Comparison of ENCODE assay signal across 24 mouse cellular contexts in the genomic region with DNA sequence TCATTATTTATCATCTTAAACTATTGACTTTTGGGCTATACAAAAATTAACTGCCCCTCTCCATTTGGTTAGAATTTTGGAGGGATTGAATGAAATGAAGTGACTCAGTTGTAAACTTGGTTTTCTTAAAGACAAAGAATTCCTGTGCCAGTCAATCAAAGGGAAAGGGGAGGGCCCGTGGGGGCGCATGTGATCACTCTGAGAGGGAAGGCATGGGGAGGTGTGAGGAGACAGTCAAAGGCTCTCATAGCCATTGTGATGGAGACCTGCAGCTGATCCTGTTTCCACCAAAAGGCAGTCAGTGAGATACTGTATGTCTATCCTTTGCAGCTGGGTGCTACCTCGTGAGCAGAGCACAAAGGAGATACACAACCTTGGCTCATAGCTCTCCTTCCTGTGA.
DNase-seq lines count a peak whose midpoint lies in the region; ATAC-seq and TF ChIP-seq lines count a peak whose summit lies in the region.
"Had no signal": no experiment of that assay in that cellular context is flagged by ENCODE, and none has a peak within 500 bp of the region (broad histone marks: within the 10 kb centered on the region; RNA-seq: fewer than 3 reads in every experiment).

No protein-coding gene starts in this region.

- ATAC-seq in hindbrain, postnatal 0 days: no peak
- no peak for ATAC-seq in midbrain, postnatal 0 days (ENCODE audit: low FRiP score)
- ATAC-seq in midbrain, embryonic 13.5 days: peak; percentile 20; the same call in 1 of the 2 replicates
- no peak for ATAC-seq in midbrain, embryonic 16.5 days
- ATAC-seq in midbrain, embryonic 14.5 days (ENCODE audit: low FRiP score, low TSS enrichment): peak; percentile 37; the same call in 1 of the 2 replicates
- ATAC-seq: activated CD4-positive, CD25-positive, alpha-beta regulatory T cell, adult 4 months; CD4-positive, CD25-positive, alpha-beta regulatory T cell, adult 4 months; forebrain, embryonic 13.5 days; Patski had no signal

- no peak overlapping the region for H3K4me3 ChIP-seq in hindbrain, embryonic 10.5 days
- no peak overlapping the region for H3K4me3 ChIP-seq in hindbrain, postnatal 0 days (ENCODE audit: low read length)
- H3K4me3 ChIP-seq in midbrain, embryonic 10.5 days: no peak overlapping the region
- no peak overlapping the region for H3K4me3 ChIP-seq in midbrain, postnatal 0 days (ENCODE audit: low read depth, low read length)
- H3K4me3 ChIP-seq in midbrain, embryonic 13.5 days (replicated peaks): no peak overlapping the region
- no peak overlapping the region for H3K4me3 ChIP-seq in midbrain, embryonic 16.5 days (ENCODE audit: low read depth, low read length)
- no peak overlapping the region for H3K4me3 ChIP-seq in midbrain, embryonic 14.5 days (replicated peaks; ENCODE audit: low read depth, low read length)
- H3K4me3 ChIP-seq: embryonic facial prominence, embryonic 10.5 days; embryonic facial prominence, embryonic 12.5 days; forebrain, embryonic 13.5 days had no signal

- H3K9me3 ChIP-seq in hindbrain, embryonic 10.5 days: no peaks in the 10 kb centered on the region
- no peaks in the 10 kb centered on the region for H3K9me3 ChIP-seq in hindbrain, postnatal 0 days (ENCODE audit: low read length)
- H3K9me3 ChIP-seq in midbrain, embryonic 10.5 days (replicated peaks): no peaks in the 10 kb centered on the region
- H3K9me3 ChIP-seq in midbrain, postnatal 0 days (ENCODE audit: low read length): no peaks in the 10 kb centered on the region
- no peaks in the 10 kb centered on the region for H3K9me3 ChIP-seq in midbrain, embryonic 13.5 days
- no peaks in the 10 kb centered on the region for H3K9me3 ChIP-seq in midbrain, embryonic 16.5 days (replicated peaks; ENCODE audit: control insufficient read depth, low read length, poor library complexity, severe bottlenecking)
- H3K9me3 ChIP-seq in midbrain, embryonic 14.5 days (ENCODE audit: control insufficient read depth, low read length): no peaks in the 10 kb centered on the region
- H3K9me3 ChIP-seq: embryonic facial prominence, embryonic 10.5 days; embryonic facial prominence, embryonic 12.5 days; forebrain, embryonic 13.5 days; G1E had no signal

- TF ChIP-seq CTCF in hindbrain, postnatal 0 days (IDR thresholded peaks at IDR 0.05; ENCODE audit: low read depth): no peak
- TF ChIP-seq CTCF in midbrain, postnatal 0 days (IDR thresholded peaks at IDR 0.05): no peak

- no peaks in the 10 kb centered on the region for H3K36me3 ChIP-seq in hindbrain, embryonic 10.5 days
- no peaks in the 10 kb centered on the region for H3K36me3 ChIP-seq in hindbrain, postnatal 0 days (ENCODE audit: insufficient read depth, low read length)
- no peaks in the 10 kb centered on the region for H3K36me3 ChIP-seq in midbrain, embryonic 10.5 days
- H3K36me3 ChIP-seq in midbrain, postnatal 0 days (ENCODE audit: insufficient read depth, low read length): no peaks in the 10 kb centered on the region
- H3K36me3 ChIP-seq in midbrain, embryonic 13.5 days: no peaks in the 10 kb centered on the region
- no peaks in the 10 kb centered on the region for H3K36me3 ChIP-seq in midbrain, embryonic 16.5 days (ENCODE audit: control insufficient read depth, insufficient read depth, low read length)
- H3K36me3 ChIP-seq in midbrain, embryonic 14.5 days (ENCODE audit: control insufficient read depth, insufficient read depth, low read length): no peaks in the 10 kb centered on the region
- H3K36me3 ChIP-seq: embryonic facial prominence, embryonic 10.5 days; embryonic facial prominence, embryonic 12.5 days; G1E had no signal

- no peak overlapping the region for H3K9ac ChIP-seq in hindbrain, postnatal 0 days (replicated peaks; ENCODE audit: low read length)
- no peak overlapping the region for H3K9ac ChIP-seq in midbrain, postnatal 0 days (replicated peaks; ENCODE audit: low read length, poor library complexity, severe bottlenecking)
- no peak overlapping the region for H3K9ac ChIP-seq in midbrain, embryonic 13.5 days (replicated peaks)
- H3K9ac ChIP-seq in midbrain, embryonic 16.5 days (ENCODE audit: low read depth, low read length): no peak overlapping the region
- H3K9ac ChIP-seq in midbrain, embryonic 14.5 days (replicated peaks; ENCODE audit: low read length): no peak overlapping the region
- H3K9ac ChIP-seq: embryonic facial prominence, embryonic 12.5 days; forebrain, embryonic 13.5 days had no signal

- H3K27me3 ChIP-seq in hindbrain, embryonic 10.5 days (ENCODE audit: insufficient read depth, poor library complexity, severe bottlenecking): no peaks in the 10 kb centered on the region
- no peaks in the 10 kb centered on the region for H3K27me3 ChIP-seq in hindbrain, postnatal 0 days (ENCODE audit: insufficient read depth, low read length)
- no peaks in the 10 kb centered on the region for H3K27me3 ChIP-seq in midbrain, embryonic 10.5 days (ENCODE audit: low read depth, poor library complexity, severe bottlenecking)
- H3K27me3 ChIP-seq in midbrain, postnatal 0 days (ENCODE audit: insufficient read depth, low read length): no peaks in the 10 kb centered on the region
- no peaks in the 10 kb centered on the region for H3K27me3 ChIP-seq in midbrain, embryonic 13.5 days
- no peaks in the 10 kb centered on the region for H3K27me3 ChIP-seq in midbrain, embryonic 16.5 days (ENCODE audit: control insufficient read depth, insufficient read depth, low read depth, low read length)
- H3K27me3 ChIP-seq in midbrain, embryonic 14.5 days (ENCODE audit: control insufficient read depth, insufficient read depth, low read length): no peaks in the 10 kb centered on the region
- H3K27me3 ChIP-seq: CH12.LX; embryonic facial prominence, embryonic 12.5 days; forebrain, embryonic 13.5 days; Patski had no signal

- 73% methylated on average over 3 of the region's 3 CpGs for WGBS in hindbrain, embryonic 10.5 days
- WGBS in hindbrain, postnatal 0 days: 81% methylated on average over 3 of the region's 3 CpGs
- WGBS in midbrain, embryonic 10.5 days: 59% methylated on average over 3 of the region's 3 CpGs
- WGBS in midbrain, postnatal 0 days: 61% methylated on average over 3 of the region's 3 CpGs
- 60% methylated on average over 3 of the region's 3 CpGs for WGBS in midbrain, embryonic 13.5 days
- 54% methylated on average over 3 of the region's 3 CpGs for WGBS in midbrain, embryonic 16.5 days
- 50% methylated on average over 3 of the region's 3 CpGs for WGBS in midbrain, embryonic 14.5 days

- DNase-seq in hindbrain, embryonic 10.5 days (ENCODE audit: low spot score): no peak
- no peak for DNase-seq in hindbrain, postnatal 0 days (ENCODE audit: low spot score)
- DNase-seq in midbrain, embryonic 10.5 days (ENCODE audit: low spot score): peak; percentile 24
- no peak for DNase-seq in midbrain, postnatal 0 days (ENCODE audit: low spot score)
- no peak for DNase-seq in midbrain, embryonic 14.5 days
- DNase-seq: adrenal gland, adult 8-10 months; adrenal gland, postnatal 14 days; adrenal gland, postnatal 36 days; B cell, adult 2 months; cerebellum, adult 11-12 months; cerebellum, adult 2 months; cerebellum, adult 9-10 months; cerebellum, postnatal 10 days; cerebellum, postnatal 25 days had no signal

- H3K4me2 ChIP-seq in hindbrain, postnatal 0 days (ENCODE audit: low read depth, low read length): no peak overlapping the region
- H3K4me2 ChIP-seq in midbrain, postnatal 0 days (ENCODE audit: low read depth, low read length, poor library complexity, severe bottlenecking): no peak overlapping the region
- no peak overlapping the region for H3K4me2 ChIP-seq in midbrain, embryonic 13.5 days (replicated peaks)
- no peak overlapping the region for H3K4me2 ChIP-seq in midbrain, embryonic 16.5 days (ENCODE audit: low read length)
- no peak overlapping the region for H3K4me2 ChIP-seq in midbrain, embryonic 14.5 days (ENCODE audit: low read length)
- H3K4me2 ChIP-seq: embryonic facial prominence, embryonic 12.5 days; forebrain, embryonic 13.5 days had no signal

- H3K4me1 ChIP-seq in hindbrain, embryonic 10.5 days (replicated peaks): peaks cover 22% of the 10 kb centered on the region
- no peaks in the 10 kb centered on the region for H3K4me1 ChIP-seq in hindbrain, postnatal 0 days (ENCODE audit: insufficient read depth, low read length)
- H3K4me1 ChIP-seq in midbrain, embryonic 10.5 days: peaks cover 32% of the 10 kb centered on the region
- no peaks in the 10 kb centered on the region for H3K4me1 ChIP-seq in midbrain, postnatal 0 days (ENCODE audit: insufficient read depth, low read length)
- H3K4me1 ChIP-seq in midbrain, embryonic 13.5 days (replicated peaks): peaks cover 19% of the 10 kb centered on the region
- H3K4me1 ChIP-seq in midbrain, embryonic 16.5 days (ENCODE audit: control insufficient read depth, insufficient read depth, low read length): peaks cover 2% of the 10 kb centered on the region; the same call in 1 of the 2 replicates
- peaks cover 12% of the 10 kb centered on the region for H3K4me1 ChIP-seq in midbrain, embryonic 14.5 days (ENCODE audit: control insufficient read depth, insufficient read depth, low read length)

- peak overlapping the region; percentile 79; the same call in 1 of the 2 replicates for H3K27ac ChIP-seq in hindbrain, embryonic 10.5 days
- H3K27ac ChIP-seq in hindbrain, postnatal 0 days: no peak overlapping the region
- peak overlapping the region; percentile 81 for H3K27ac ChIP-seq in midbrain, embryonic 10.5 days (replicated peaks)
- no peak overlapping the region for H3K27ac ChIP-seq in midbrain, postnatal 0 days (ENCODE audit: low read depth, low read length)
- no peak overlapping the region for H3K27ac ChIP-seq in midbrain, embryonic 13.5 days
- H3K27ac ChIP-seq in midbrain, embryonic 16.5 days (ENCODE audit: low read length): no peak overlapping the region
- H3K27ac ChIP-seq in midbrain, embryonic 14.5 days (replicated peaks; ENCODE audit: low read depth, low read length): no peak overlapping the region
- H3K27ac ChIP-seq: embryonic facial prominence, embryonic 10.5 days; embryonic facial prominence, embryonic 12.5 days; forebrain, embryonic 13.5 days had no signal

Comparison
In these comparisons a context has a peak if more than half of its experiments do, and no peak if none do; other contexts are left out.
1. H3K27ac ChIP-seq: peak in hindbrain, embryonic 10.5 days (single experiment) and midbrain, embryonic 10.5 days (single experiment); none in hindbrain, postnatal 0 days (single experiment), midbrain, postnatal 0 days (single experiment), midbrain, embryonic 13.5 days (single experiment), midbrain, embryonic 16.5 days (single experiment) and midbrain, embryonic 14.5 days (single experiment).
2. ATAC-seq: peak in midbrain, embryonic 13.5 days (single experiment) and midbrain, embryonic 14.5 days (single experiment); none in hindbrain, postnatal 0 days (single experiment), midbrain, postnatal 0 days (single experiment) and midbrain, embryonic 16.5 days (single experiment).